Mouse (Mus musculus) brain, adult 2 months (tissue): ENCODE data around the gene Actb.

Experiments
- DNase-seq: peaks from one replicate; pipeline ENCODE4 v3.0.0; 2011; ENCODE audit warnings: low read depth, low spot score

The Actb gene

GRCm38 (mm10) chr5:142922251-142922650, 15.7 kb upstream of the Actb start:
- no peak for DNase-seq

GRCm38 (mm10) chr5:142921074-142921459, 14.5 kb upstream of the Actb start:
- DNase-seq: no peak

GRCm38 (mm10) chr5:142920311-142921073, 13.9 kb upstream of the Actb start:
- DNase-seq: peak; percentile 70

GRCm38 (mm10) chr5:142917402-142917801, 10.8 kb upstream of the Actb start:
- DNase-seq: no peak

DNA sequence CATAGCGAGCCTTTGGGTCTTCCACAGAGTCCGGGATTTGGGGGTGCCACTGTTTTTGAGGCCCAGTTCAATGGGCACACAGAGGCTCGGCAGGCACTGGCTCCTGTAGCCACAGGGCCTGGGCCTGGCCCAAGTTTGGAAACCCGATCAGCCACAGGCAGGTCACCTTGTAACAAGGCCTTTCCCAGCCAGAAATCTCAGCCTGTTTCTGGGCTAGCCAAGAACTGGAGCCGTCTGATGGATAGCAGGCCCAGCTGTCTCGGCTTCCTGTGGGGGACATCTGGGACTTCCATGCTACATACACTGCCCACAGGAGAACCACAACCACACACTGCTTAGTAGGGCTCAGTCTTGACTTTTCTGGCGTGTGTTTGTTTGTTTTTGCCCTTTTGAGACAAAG, 10.0 kb upstream of the Actb start:
- no peak for DNase-seq

DNA sequence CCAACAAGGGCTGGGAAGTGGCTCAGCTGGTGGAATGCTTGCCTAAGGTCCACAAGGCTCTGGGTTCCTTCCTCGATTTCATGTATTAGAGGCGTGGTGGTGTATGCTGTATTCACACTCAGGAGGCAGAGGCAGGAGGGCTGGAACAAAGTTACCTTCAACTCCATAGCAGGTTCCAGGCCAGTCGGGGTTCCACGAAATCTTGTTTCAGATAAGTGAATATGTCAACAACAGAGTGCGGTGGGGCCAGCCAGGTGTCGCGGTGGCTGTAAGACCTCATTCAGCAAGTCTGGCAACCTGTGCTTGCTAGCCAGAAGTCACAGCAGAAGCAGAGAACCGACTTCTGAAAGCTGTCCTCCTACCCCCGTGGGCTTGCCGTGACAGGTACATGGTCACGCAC, 8.7 kb upstream of the Actb start:
- no peak for DNase-seq

DNA sequence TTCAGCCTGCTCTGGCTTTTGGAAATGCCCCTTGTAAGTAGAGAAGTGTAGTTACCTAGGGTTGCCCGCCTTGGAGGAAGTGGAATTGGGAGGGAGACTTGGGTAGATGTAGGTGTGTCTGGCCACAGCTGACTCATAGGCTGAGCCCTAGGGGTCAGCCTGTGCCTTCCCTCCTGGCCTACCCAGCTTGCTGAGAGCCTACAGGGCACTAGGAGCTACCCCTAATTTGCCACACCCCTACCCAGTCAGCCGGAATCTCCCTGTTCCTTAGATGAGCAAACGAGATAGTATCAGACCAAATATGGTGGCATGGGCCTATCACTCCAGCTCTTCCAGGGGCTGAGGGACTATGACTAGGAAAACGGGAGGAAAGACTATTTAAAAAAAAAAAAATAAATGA, 6.2 kb upstream of the Actb start:
- no peak for DNase-seq

- no peak for DNase-seq
Measured at GRCm38 (mm10) chr5:142912320-142912719, 5.8 kb upstream of the Actb start.

DNA sequence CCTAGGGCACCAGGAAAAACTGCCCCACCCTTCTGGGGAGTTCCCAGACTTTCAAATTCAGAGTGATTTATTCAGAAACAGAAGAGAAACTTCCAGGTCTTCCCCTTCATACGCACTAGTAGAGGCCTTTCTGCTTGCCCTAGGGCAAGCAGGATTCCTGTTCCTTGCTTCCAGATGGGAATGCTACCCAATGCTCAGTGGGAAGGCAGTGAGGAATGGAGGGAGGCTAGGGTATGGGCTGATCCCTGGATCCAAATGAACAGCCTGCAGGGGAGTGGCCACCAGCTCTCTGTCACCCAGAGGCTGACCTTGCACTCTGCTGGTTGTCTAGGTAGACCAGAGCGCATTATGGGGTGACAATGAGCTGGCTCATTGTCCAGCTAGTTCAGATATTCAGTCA, 5.1 kb upstream of the Actb start:
- no peak for DNase-seq

DNA sequence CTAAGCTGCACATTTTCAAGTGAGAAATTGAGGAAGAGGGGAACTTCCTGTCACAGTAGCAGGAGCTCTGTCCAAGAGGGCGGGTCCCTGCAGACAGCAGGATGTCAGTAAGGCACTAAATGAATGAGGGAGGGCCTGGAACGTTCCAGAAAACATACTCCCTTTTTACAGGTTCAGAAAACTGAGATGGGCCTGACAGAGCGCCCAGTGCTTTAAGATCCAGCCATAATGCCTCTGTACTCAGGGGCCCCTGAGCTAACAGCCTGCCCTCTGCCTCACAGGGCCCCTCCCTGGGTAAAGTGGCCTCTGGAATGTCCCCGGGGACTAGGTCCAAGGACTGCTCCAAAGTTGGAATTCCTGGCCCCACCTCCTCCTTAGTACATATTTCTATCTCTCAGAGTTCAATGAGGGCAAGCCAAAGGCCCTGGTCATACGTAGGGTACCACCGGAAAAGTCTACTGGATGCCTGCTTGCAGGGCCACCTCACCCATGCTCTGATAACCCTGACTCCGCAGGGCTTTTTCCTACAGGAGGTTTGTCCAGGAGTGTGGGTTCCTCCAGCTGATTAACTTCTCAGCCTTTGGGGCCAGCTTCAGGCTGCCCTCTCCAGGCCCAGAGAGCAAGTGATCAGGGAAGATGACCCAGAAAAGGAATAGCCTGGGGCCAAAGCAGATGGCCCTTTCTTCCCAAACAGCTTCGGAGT, 3.2 kb upstream of the Actb start:
- peak; percentile 47 for DNase-seq

GRCm38 (mm10) chr5:142908941-142909575, 2.5 kb upstream of the Actb start:
- DNase-seq: peak; percentile 44

- DNase-seq: peak; percentile 36
Measured at GRCm38 (mm10) chr5:142907803-142908559, 1.4 kb upstream of the Actb start.

- DNase-seq: peak; percentile 75
Measured at GRCm38 (mm10) chr5:142907048-142907802, 671 bp upstream of the Actb start.

DNA sequence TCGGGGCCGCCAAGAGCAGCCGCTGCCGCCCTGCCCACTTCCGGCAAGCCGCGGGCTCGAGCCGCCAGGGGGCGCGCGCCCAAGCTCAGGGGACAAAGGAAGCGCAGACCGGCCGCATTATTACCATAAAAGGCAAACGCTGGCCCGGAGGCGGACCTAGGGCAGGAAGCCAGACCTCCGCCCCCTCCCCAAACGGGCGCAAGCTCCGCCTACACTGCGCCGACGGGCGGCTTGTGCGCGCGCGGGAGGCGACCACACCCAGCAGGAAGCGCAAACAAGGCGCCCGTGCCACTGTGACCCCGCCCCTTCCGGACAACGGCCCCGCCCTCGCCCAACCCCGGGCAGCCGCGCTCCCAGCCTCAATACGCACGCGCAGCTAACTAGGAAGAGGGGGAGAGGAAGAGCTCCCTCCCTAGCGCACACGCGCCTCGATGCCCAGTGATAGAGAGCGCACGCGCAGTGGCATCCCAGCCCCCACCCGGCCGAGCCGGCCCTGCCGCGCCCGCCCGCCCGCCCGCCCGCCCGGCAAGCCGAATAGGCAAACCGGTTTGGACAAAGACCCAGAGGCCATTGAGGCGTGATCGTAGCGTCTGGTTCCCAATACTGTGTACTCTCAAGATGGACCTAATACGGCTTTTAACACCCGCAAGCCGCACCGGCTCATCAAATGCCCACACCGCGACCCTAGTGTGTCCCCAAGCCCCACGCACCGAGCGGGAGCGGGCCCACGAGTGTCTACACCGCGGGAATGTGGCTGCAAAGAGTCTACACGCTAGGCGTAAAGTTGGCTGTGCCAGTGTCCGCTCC, 626 bp downstream of the Actb start:
- DNase-seq: peak; percentile 99

- no peak for DNase-seq
Measured at GRCm38 (mm10) chr5:142905038-142905695, 1.4 kb downstream of the Actb start.

DNA sequence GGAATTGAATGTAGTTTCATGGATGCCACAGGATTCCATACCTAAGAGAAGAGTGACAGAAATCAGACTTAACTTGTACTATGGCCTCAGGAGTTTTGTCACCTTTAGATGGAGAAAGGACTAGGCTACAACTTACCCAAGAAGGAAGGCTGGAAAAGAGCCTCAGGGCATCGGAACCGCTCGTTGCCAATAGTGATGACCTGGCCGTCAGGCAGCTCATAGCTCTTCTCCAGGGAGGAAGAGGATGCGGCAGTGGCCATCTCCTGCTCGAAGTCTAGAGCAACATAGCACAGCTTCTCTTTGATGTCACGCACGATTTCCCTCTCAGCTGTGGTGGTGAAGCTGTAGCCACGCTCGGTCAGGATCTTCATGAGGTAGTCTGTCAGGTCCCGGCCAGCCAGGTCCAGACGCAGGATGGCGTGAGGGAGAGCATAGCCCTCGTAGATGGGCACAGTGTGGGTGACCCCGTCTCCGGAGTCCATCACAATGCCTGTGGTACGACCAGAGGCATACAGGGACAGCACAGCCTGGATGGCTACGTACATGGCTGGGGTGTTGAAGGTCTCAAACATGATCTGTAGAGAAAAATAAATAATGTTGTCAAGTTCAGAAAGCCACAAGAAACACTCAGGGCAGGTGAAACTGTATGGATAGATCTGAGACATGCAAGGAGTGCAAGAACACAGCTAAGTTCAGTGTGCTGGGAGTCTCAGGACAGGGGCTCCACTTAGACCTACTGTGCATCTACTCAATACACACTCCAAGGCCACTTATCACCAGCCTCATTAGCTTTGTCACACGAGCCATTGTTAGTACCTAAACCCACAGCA, 2.1 kb downstream of the Actb start:
- no peak for DNase-seq

DNA sequence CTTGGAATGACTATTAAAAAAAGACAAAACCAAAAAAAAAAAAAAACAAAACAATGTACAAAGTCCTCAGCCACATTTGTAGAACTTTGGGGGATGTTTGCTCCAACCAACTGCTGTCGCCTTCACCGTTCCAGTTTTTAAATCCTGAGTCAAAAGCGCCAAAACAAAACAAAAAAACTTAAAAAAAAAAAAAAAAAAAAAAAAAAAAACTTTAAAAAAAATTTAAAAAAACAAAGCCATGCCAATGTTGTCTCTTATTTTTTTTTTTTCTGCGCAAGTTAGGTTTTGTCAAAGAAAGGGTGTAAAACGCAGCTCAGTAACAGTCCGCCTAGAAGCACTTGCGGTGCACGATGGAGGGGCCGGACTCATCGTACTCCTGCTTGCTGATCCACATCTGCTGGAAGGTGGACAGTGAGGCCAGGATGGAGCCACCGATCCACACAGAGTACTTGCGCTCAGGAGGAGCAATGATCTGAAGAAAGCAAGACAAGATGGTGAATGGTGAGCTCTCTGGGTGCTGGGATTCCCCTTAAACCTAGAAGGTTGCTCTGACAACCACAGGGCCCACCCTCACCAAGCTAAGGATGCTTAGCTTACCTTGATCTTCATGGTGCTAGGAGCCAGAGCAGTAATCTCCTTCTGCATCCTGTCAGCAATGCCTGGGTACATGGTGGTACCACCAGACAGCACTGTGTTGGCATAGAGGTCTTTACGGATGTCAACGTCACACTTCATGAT, 2.9 kb downstream of the Actb start:
- DNase-seq: no peak
